Mouse (Mus musculus) intestine, postnatal 0 days (tissue): ENCODE measurements around the gene Klf13. TPM values are rescaled to one million over a fixed set of nuclear protein-coding genes. Genes with fewer than 3 reads are reported as not detected.

ENCODE experiments used
- ATAC-seq: fragments of 200-750 bp; cut with Nextera tagmentation; 2 replicates; pipeline ENCODE4 v1.8.0; 2017; ENCODE audit warnings: mild to moderate bottlenecking, moderate TSS enrichment, moderate library complexity
- H3K27ac ChIP-seq: fragments of 300-500 bp; sonication (generic); 2 replicates; pipeline ENCODE4 v1.5.1; 2014; ENCODE audit warnings: mild to moderate bottlenecking, low read depth, low read length, moderate library complexity
- H3K27me3 ChIP-seq: fragments of 300-500 bp; sonication (generic); replicated peaks from 2 replicates; pipeline ENCODE4 v1.6.1; 2014; ENCODE audit warnings: low read length, mixed read lengths; ENCODE audit not compliant: control insufficient read depth, insufficient read depth
- H3K36me3 ChIP-seq: fragments of 300-500 bp; sonication (generic); 2 replicates; pipeline ENCODE4 v1.6.1; 2014; ENCODE audit warnings: mild to moderate bottlenecking, moderate library complexity; ENCODE audit not compliant: control insufficient read depth, insufficient read depth
- H3K4me1 ChIP-seq: fragments of 300-500 bp; sonication (generic); replicated peaks from 2 replicates; pipeline ENCODE4 v1.6.1; 2014; ENCODE audit warnings: antibody characterized with exemption, low read length, mixed read lengths; ENCODE audit not compliant: control insufficient read depth, insufficient read depth
- H3K4me2 ChIP-seq: fragments of 300-500 bp; sonication (generic); replicated peaks from 2 replicates; pipeline ENCODE4 v1.6.1; 2014; ENCODE audit warnings: low read depth, mild to moderate bottlenecking, moderate library complexity
- H3K4me3 ChIP-seq: fragments of 300-500 bp; sonication (generic); 2 replicates; pipeline ENCODE4 v1.5.1; 2014; ENCODE audit warnings: low read depth, low read length
- H3K9ac ChIP-seq: fragments of 300-500 bp; sonication (generic); 2 replicates; pipeline ENCODE4 v1.6.1; 2014; ENCODE audit warnings: mild to moderate bottlenecking, low read depth, low read length
- H3K9me3 ChIP-seq: fragments of 300-500 bp; sonication (generic); 2 replicates; pipeline ENCODE4 v1.6.1; 2016; ENCODE audit warnings: mixed run types; ENCODE audit not compliant: control insufficient read depth
- CTCF ChIP-seq: sonication (generic); IDR thresholded peaks from 2 replicates; pipeline ENCODE4 v1.5.1; 2016; ENCODE audit warnings: low read depth, mild to moderate bottlenecking, control low read depth, antibody characterized with exemption, moderate library complexity
- WGBS: fragments of 180-500 bp; shearing (Covaris S2); extraction: QIAGEN DNeasy Blood & Tissue Kit; methylation state at CpG from one replicate; pipeline ENCODE4 v1.1.7; 2014; 5-methylcytosine and 5-hydroxymethylcytosine counted together
- polyA plus RNA-seq: library from polyadenylated mRNA; unstranded; fragments of >200 nt; fragmentation: Nextera tagmentation; extraction: Ambion mirVana; gene quantifications from 2 replicates; pipeline ENCODE4 v1.2.1, GENCODE M21; 2015

The Klf13 gene
- polyA plus RNA-seq, 1 experiment from 2014 or later: 19.3 TPM

GRCm38 (mm10) chr7:63900411-63900810 is 38.3 kb downstream of the Klf13 start:
- no peaks in the 10 kb centered on the region for H3K9me3 ChIP-seq
- peaks cover 21% of the 10 kb centered on the region for H3K4me1 ChIP-seq
- H3K27ac ChIP-seq: no peak overlapping the region
- WGBS: 89% methylated on average over 2 of the region's 2 CpGs
- no peak overlapping the region for H3K4me3 ChIP-seq
- H3K27me3 ChIP-seq: no peaks in the 10 kb centered on the region
- TF ChIP-seq CTCF: no peak
- no peak overlapping the region for H3K9ac ChIP-seq
- H3K4me2 ChIP-seq: no peak overlapping the region
- H3K36me3 ChIP-seq: no peaks in the 10 kb centered on the region
- ATAC-seq: no peak

GRCm38 (mm10) chr7:63899925-63900324 is 38.8 kb downstream of the Klf13 start:
- H3K27me3 ChIP-seq: no peaks in the 10 kb centered on the region
- no peak for TF ChIP-seq CTCF
- WGBS: 95% methylated on average over 8 of the region's 8 CpGs
- peaks cover 21% of the 10 kb centered on the region for H3K4me1 ChIP-seq
- H3K36me3 ChIP-seq: no peaks in the 10 kb centered on the region
- H3K4me3 ChIP-seq: no peak overlapping the region
- H3K9me3 ChIP-seq: no peaks in the 10 kb centered on the region
- no peak overlapping the region for H3K27ac ChIP-seq
- no peak for ATAC-seq
- no peak overlapping the region for H3K9ac ChIP-seq
- H3K4me2 ChIP-seq: no peak overlapping the region

GRCm38 (mm10) chr7:63898201-63898600 is 40.5 kb downstream of the Klf13 start:
- ATAC-seq: no peak
- no peak for TF ChIP-seq CTCF
- Histone ChIP-seq H3K9ac (no peak overlapping the region), H3K27ac (no peak overlapping the region; the same call in 1 of the 2 replicates), H3K4me1 (peaks cover 21% of the 10 kb centered on the region), H3K4me2 (no peak overlapping the region), H3K27me3 (no peaks in the 10 kb centered on the region), H3K9me3 (no peaks in the 10 kb centered on the region), H3K36me3 (no peaks in the 10 kb centered on the region), H3K4me3 (no peak overlapping the region)
- 89% methylated on average over 6 of the region's 6 CpGs for WGBS

GRCm38 (mm10) chr7:63897655-63898054 is 41.1 kb downstream of the Klf13 start:
- ATAC-seq: no peak
- no peak for TF ChIP-seq CTCF
- Histone ChIP-seq H3K4me2 (peak overlapping the region; percentile 71), H3K9ac (peak overlapping the region; percentile 52; the same call in 1 of the 2 replicates), H3K4me3 (0 out of 2 replicates have a peak overlapping the region, but pooled peaks have one; percentile 30), H3K9me3 (no peaks in the 10 kb centered on the region), H3K27ac (peak overlapping the region; percentile 92), H3K27me3 (no peaks in the 10 kb centered on the region), H3K4me1 (peaks cover 16% of the 10 kb centered on the region), H3K36me3 (no peaks in the 10 kb centered on the region)
- 50% methylated on average over 3 of the region's 3 CpGs for WGBS

- under 1% methylated on average over 21 of the region's 22 CpGs for WGBS
- H3K4me2 ChIP-seq: peak overlapping the region; percentile 71
- H3K9ac ChIP-seq: peak overlapping the region; percentile 52
- peak; percentile 99 for ATAC-seq
- H3K36me3 ChIP-seq: no peaks in the 10 kb centered on the region
- H3K27ac ChIP-seq: peak overlapping the region; percentile 92
- H3K9me3 ChIP-seq: no peaks in the 10 kb centered on the region
- peak; percentile 83 for TF ChIP-seq CTCF
- peak overlapping the region; percentile 30 for H3K4me3 ChIP-seq
- peaks cover 15% of the 10 kb centered on the region for H3K4me1 ChIP-seq
- no peaks in the 10 kb centered on the region for H3K27me3 ChIP-seq
These were observed 41.7 kb downstream of the Klf13 start for GRCm38 (mm10) chr7:63896968-63897468.

- no peaks in the 10 kb centered on the region for H3K9me3 ChIP-seq
- H3K9ac ChIP-seq: peak overlapping the region; percentile 52
- H3K27me3 ChIP-seq: no peaks in the 10 kb centered on the region
- peaks cover 15% of the 10 kb centered on the region for H3K4me1 ChIP-seq
- WGBS: 24% methylated on average over 15 of the region's 17 CpGs
- H3K36me3 ChIP-seq: no peaks in the 10 kb centered on the region
- H3K27ac ChIP-seq: peak overlapping the region; percentile 92
- TF ChIP-seq CTCF: no peak
- H3K4me2 ChIP-seq: peak overlapping the region; percentile 71
- ATAC-seq: no peak
- peak overlapping the region; percentile 30 for H3K4me3 ChIP-seq
These were observed 42.3 kb downstream of the Klf13 start for GRCm38 (mm10) chr7:63896276-63896967.
